Mouse (Mus musculus): ENCODE data around the gene Fam189a2. TPM values are rescaled to one million over a fixed set of nuclear protein-coding genes. Genes with fewer than 3 reads are reported as not detected.
A peak's percentile ranks its signal among the peaks of the same experiment; 100 is the strongest.

Fam189a2 gene
- total and polyA plus RNA-seq, 3 experiments: not detected

DNA sequence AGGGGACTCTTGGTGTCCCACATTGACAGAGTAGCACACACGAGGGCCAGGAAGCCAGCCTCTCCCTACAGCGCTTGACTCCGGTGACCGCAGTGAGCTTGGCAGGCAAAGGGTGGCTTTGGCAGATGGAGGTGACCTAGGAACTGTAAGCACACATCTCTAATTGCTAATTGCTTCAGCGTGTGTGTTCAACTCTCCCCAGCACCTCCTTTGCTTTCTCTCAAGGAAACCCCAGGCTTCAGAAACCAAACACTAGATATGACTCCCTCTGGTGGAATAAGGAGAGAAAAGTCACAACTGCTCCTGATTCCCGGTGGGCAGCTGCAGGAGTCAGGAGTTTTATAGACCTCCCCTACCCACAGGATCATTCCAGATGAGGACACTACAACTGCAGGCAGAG is 71.9 kb downstream of the Fam189a2 start:
- H3K79me2 ChIP-seq (ENCODE audit: control insufficient read depth, insufficient read depth, low read length, poor library complexity): no peaks in the 10 kb centered on the region
- H3K9ac ChIP-seq (ENCODE audit: control insufficient read depth, low read depth, low read length, poor library complexity, severe bottlenecking): no peak overlapping the region
- no peak overlapping the region for H3K4me3 ChIP-seq (ENCODE audit: control insufficient read depth in 1 of 2, insufficient read depth in 1 of 2, low read depth in 2 of 2, low read length in 2 of 2)
- no peaks in the 10 kb centered on the region for H3K27me3 ChIP-seq (ENCODE audit: control insufficient read depth in 1 of 2, insufficient read depth in 2 of 2, low read length in 2 of 2)
- no peaks in the 10 kb centered on the region for H3K9me3 ChIP-seq (replicated peaks; ENCODE audit: insufficient read depth, low read length)
- no peak overlapping the region for H3K27ac ChIP-seq (ENCODE audit: control insufficient read depth, low read depth, low read length)
- no peaks in the 10 kb centered on the region for H3K36me3 ChIP-seq (ENCODE audit: control insufficient read depth in 1 of 2, insufficient read depth in 2 of 2, low read length in 2 of 2)
- no peaks in the 10 kb centered on the region for H3K4me1 ChIP-seq (ENCODE audit: control insufficient read depth in 1 of 2, insufficient read depth in 2 of 2, low read length in 2 of 2)
- no peak for TF ChIP-seq MEF2A (IDR thresholded peaks at IDR 0.05; ENCODE audit: extremely low read depth, insufficient replicate concordance, low read depth, low read length, poor library complexity, severe bottlenecking)
- no peak for DNase-seq (ENCODE audit: low read depth, low spot score)

DNA sequence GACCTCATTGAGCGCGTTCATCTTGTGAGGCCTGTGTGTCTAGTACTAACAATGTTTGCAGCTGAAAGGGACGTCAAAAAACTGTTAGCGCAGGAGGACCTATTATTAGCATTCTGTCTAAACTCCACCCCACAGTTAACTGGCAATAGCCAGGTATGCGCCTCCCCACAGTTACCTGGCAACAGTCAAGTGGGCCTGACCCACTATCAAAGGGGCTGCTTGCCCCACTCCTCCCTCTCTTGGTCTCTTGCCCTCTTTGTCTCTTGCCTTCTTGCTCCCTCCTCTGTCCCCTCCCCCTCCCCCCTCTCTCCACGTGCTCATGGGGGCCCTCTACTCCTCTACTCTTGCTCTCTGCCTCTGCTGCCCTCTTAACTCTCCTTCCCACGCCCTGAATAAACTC is 73.3 kb downstream of the Fam189a2 start:
- Histone ChIP-seq H3K4me1 (ENCODE audit: control insufficient read depth in 1 of 2, insufficient read depth in 2 of 2, low read length in 2 of 2) (no peaks in the 10 kb centered on the region), H3K4me3 (ENCODE audit: control insufficient read depth in 1 of 2, insufficient read depth in 1 of 2, low read depth in 2 of 2, low read length in 2 of 2) (no peak overlapping the region), H3K36me3 (ENCODE audit: control insufficient read depth in 1 of 2, insufficient read depth in 2 of 2, low read length in 2 of 2) (no peaks in the 10 kb centered on the region), H3K27ac (ENCODE audit: control insufficient read depth, low read depth, low read length) (no peak overlapping the region), H3K27me3 (ENCODE audit: control insufficient read depth in 1 of 2, insufficient read depth in 2 of 2, low read length in 2 of 2) (no peaks in the 10 kb centered on the region), H3K9me3 (replicated peaks; ENCODE audit: insufficient read depth, low read length) (no peaks in the 10 kb centered on the region), H3K9ac (ENCODE audit: control insufficient read depth, low read depth, low read length, poor library complexity, severe bottlenecking) (no peak overlapping the region), H3K79me2 (ENCODE audit: control insufficient read depth, insufficient read depth, low read length, poor library complexity) (no peaks in the 10 kb centered on the region)
- TF ChIP-seq POLR2AphosphoS2 (IDR thresholded peaks at IDR 0.05; ENCODE audit: low read length) (no peak), NELFE (IDR thresholded peaks at IDR 0.05; ENCODE audit: low read depth, low read length) (no peak)
- DNase-seq (ENCODE audit: low read depth, low spot score): no peak

DNA sequence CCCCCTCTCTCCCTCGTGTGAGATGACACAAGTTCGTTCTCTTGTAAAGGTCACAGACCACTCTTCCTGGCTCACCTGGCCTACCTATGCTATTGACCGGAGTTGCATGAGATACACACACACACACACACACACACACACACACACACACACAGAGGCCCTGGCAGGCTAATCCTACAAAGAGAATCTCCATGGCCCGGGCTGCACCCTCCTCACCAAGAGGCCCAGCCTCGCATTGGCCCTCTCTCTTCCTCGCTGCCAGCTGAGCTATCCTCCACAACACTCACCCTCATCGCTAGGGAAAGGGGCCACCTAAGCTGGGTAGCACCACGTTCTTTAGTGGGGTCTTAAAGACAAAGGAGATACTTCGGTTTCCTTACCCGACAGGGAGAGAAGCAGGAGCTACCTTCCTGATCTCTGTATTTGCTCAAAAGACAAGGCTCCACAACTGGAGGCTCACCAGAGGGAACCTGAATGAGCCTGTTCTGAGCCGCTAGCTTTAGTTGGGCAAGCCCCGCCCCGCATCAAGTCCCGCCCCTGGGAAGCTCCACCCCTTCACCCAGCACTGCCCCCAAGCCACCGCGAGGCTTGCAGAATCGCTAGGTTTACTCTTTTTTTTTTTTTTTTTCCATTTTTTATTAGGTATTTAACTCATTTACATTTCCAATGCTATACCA is 74.4 kb downstream of the Fam189a2 start:
- TF ChIP-seq CTCF (IDR thresholded peaks at IDR 0.05 in 2 of 3, conservative IDR thresholded peaks at IDR 0.05 in 1 of 3; ENCODE audit: control insufficient read depth in 1 of 3, insufficient read depth in 1 of 3, low read depth in 2 of 3, low read length in 3 of 3, poor library complexity in 1 of 3, severe bottlenecking in 1 of 3) (no peak), MXI1 (IDR thresholded peaks at IDR 0.05; ENCODE audit: low read depth, low read length) (no peak), HCFC1 (IDR thresholded peaks at IDR 0.05; ENCODE audit: low read depth, low read length) (no peak), GABPA (IDR thresholded peaks at IDR 0.05; ENCODE audit: low read depth, low read length) (no peak), POLR2A (IDR thresholded peaks at IDR 0.05; ENCODE audit: control insufficient read depth in 1 of 2, insufficient read depth in 1 of 2, low read depth in 1 of 2, low read length in 2 of 2, poor library complexity in 1 of 2) (no peak), GATA1 (IDR thresholded peaks at IDR 0.05; ENCODE audit: low read depth, low read length) (no peak), TBP (IDR thresholded peaks at IDR 0.05; ENCODE audit: low read depth, low read length) (no peak), JUND (IDR thresholded peaks at IDR 0.05; ENCODE audit: low read depth, low read length) (no peak), BHLHE40 (IDR thresholded peaks at IDR 0.05; ENCODE audit: borderline replicate concordance, low read depth, low read length) (no peak), MAFK (IDR thresholded peaks at IDR 0.05; ENCODE audit: borderline replicate concordance, low read depth, low read length) (no peak), CHD2 (IDR thresholded peaks at IDR 0.05; ENCODE audit: low read length) (no peak)
- H3K4me1 ChIP-seq (ENCODE audit: control insufficient read depth in 1 of 2, insufficient read depth in 2 of 2, low read length in 2 of 2): no peaks in the 10 kb centered on the region
- no peak overlapping the region for H3K4me3 ChIP-seq (ENCODE audit: control insufficient read depth in 1 of 2, insufficient read depth in 1 of 2, low read depth in 2 of 2, low read length in 2 of 2)
- H3K9me3 ChIP-seq (replicated peaks; ENCODE audit: insufficient read depth, low read length): no peaks in the 10 kb centered on the region
- no peak overlapping the region for H3K27ac ChIP-seq (ENCODE audit: control insufficient read depth, low read depth, low read length)
- H3K9ac ChIP-seq (ENCODE audit: control insufficient read depth, low read depth, low read length, poor library complexity, severe bottlenecking): no peak overlapping the region
- H3K79me2 ChIP-seq (ENCODE audit: control insufficient read depth, insufficient read depth, low read length, poor library complexity): no peaks in the 10 kb centered on the region
- peak; percentile 10 for DNase-seq (ENCODE audit: low read depth, low spot score)
- H3K27me3 ChIP-seq (ENCODE audit: control insufficient read depth in 1 of 2, insufficient read depth in 2 of 2, low read length in 2 of 2): no peaks in the 10 kb centered on the region
- no peaks in the 10 kb centered on the region for H3K36me3 ChIP-seq (ENCODE audit: control insufficient read depth in 1 of 2, insufficient read depth in 2 of 2, low read length in 2 of 2)

Measured in MEL (cell line).